Comparison of ENCODE assay signal across 15 mouse cellular contexts in the genomic region with DNA sequence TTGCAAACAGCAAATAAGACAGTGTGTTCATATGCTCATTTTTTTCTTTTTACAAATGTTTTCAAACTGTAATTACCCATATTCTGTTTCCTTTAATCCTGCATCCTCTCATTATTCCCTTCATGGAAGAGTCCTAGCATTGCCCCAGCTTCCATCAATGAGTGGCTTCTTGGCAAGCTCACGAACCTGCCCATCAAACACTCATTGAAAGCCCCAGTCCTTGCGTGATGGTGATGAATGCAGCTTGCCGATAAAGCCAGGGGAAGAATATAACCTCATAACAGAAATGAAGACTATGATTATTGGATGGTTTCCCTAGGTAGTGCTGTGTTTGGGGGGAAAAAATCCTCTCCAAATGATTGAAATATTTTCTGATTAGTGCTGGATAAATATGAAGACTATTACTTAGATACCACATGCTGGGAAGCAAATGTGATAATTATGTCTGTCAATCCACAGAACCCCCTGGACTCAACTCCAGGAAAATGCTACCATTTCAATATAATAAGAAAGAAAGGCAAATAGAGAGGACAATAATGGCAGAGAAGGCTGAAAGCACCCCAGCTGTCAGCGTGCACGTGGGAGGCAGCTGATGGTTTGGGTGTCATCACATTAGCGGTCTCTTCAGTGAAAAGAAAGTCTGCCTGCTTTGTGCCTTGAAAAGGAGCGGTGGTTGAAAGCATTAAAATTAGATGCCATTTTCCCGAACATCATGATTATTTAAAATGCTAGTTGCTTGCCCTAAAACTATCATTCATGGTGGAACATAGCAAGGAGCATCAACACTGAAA.
DNase-seq lines count a peak whose midpoint lies in the region; ATAC-seq and TF ChIP-seq lines count a peak whose summit lies in the region.
"Had no signal": no experiment of that assay in that cellular context is flagged by ENCODE, and none has a peak within 500 bp of the region (broad histone marks: within the 10 kb centered on the region; RNA-seq: fewer than 3 reads in every experiment).

No protein-coding gene starts in this region.

- no peak for TF ChIP-seq CTCF in brain, embryonic 14.5 days (IDR thresholded peaks at IDR 0.05; ENCODE audit: borderline replicate concordance, extremely low read depth, insufficient read depth, insufficient read length)

- no peak overlapping the region for H3K4me2 ChIP-seq in hindbrain, embryonic 14.5 days (replicated peaks)
- H3K4me2 ChIP-seq in hindbrain, embryonic 13.5 days = no peak overlapping the region
- H3K4me2 ChIP-seq: limb, embryonic 12.5 days had no signal

- H3K36me3 ChIP-seq in hindbrain, embryonic 14.5 days (replicated peaks; ENCODE audit: control insufficient read depth, insufficient read depth) = no peaks in the 10 kb centered on the region
- no peaks in the 10 kb centered on the region for H3K36me3 ChIP-seq in hindbrain, embryonic 13.5 days
- H3K36me3 ChIP-seq: limb, embryonic 12.5 days had no signal

- ATAC-seq in hindbrain, embryonic 14.5 days (ENCODE audit: low FRiP score) = peak; percentile 57; the same call in 1 of the 2 replicates
- ATAC-seq in hindbrain, embryonic 13.5 days (ENCODE audit: low FRiP score) = no peak
- ATAC-seq: intestine, embryonic 16.5 days; liver, postnatal 0 days had no signal

- intact Hi-C loops in left cerebral cortex, postnatal 14 days (cut with DNase I) = no loop called here

- 0 out of 2 replicates have a peak, but pooled peaks cover 4% of the 10 kb centered on the region for H3K4me1 ChIP-seq in hindbrain, embryonic 14.5 days (replicated peaks; ENCODE audit: control insufficient read depth, insufficient read depth, low read length)
- 0 out of 2 replicates have a peak, but pooled peaks cover 3% of the 10 kb centered on the region for H3K4me1 ChIP-seq in hindbrain, embryonic 13.5 days (replicated peaks)
- H3K4me1 ChIP-seq: limb, embryonic 12.5 days had no signal

- H3K27ac ChIP-seq in hindbrain, embryonic 14.5 days = no peak overlapping the region
- no peak overlapping the region for H3K27ac ChIP-seq in hindbrain, embryonic 13.5 days
- H3K27ac ChIP-seq: limb, embryonic 12.5 days had no signal

- no peak overlapping the region for H3K4me3 ChIP-seq in hindbrain, embryonic 14.5 days (replicated peaks; ENCODE audit: low read length)
- no peak overlapping the region for H3K4me3 ChIP-seq in hindbrain, embryonic 13.5 days
- H3K4me3 ChIP-seq: limb, embryonic 12.5 days had no signal

- no peaks in the 10 kb centered on the region for H3K27me3 ChIP-seq in hindbrain, embryonic 14.5 days (ENCODE audit: control insufficient read depth, insufficient read depth, low read length)
- H3K27me3 ChIP-seq in hindbrain, embryonic 13.5 days = no peaks in the 10 kb centered on the region
- H3K27me3 ChIP-seq: limb, embryonic 12.5 days had no signal

- H3K9ac ChIP-seq in hindbrain, embryonic 14.5 days = no peak overlapping the region
- no peak overlapping the region for H3K9ac ChIP-seq in hindbrain, embryonic 13.5 days
- H3K9ac ChIP-seq: limb, embryonic 12.5 days; liver, postnatal 0 days had no signal

- no peak for DNase-seq in hindbrain, embryonic 14.5 days (ENCODE audit: low spot score)
- peak; percentile 89 for DNase-seq in brain, embryonic 14.5 days (ENCODE audit: low read depth)
- DNase-seq in frontal cortex, adult 2 months (ENCODE audit: extremely low spot score in 1 of 2, low spot score in 1 of 2) = peak; percentile 2 to 29
- DNase-seq in left cerebral cortex, postnatal 14 days (ENCODE audit: low spot score in 2 of 2) = peak; percentile 7 to 12
- no peak for DNase-seq in embryo, embryonic 9.5 days (ENCODE audit: extremely low spot score)
- DNase-seq in thymus, postnatal 4 days = no peak
- DNase-seq in adrenal gland, postnatal 4 days (ENCODE audit: low spot score in 2 of 2) = no peak
- DNase-seq: adrenal gland, postnatal 25 days; cerebellum, adult 11-12 months; heart, adult 18-20 months; kidney, postnatal 10 days; liver, postnatal 0 days had no signal

- TF ChIP-seq POLR2A in brain, embryonic 14.5 days (IDR thresholded peaks at IDR 0.05; ENCODE audit: borderline replicate concordance, extremely low read depth, insufficient read depth, insufficient read length, poor library complexity, severe bottlenecking) = no peak

- H3K9me3 ChIP-seq in hindbrain, embryonic 14.5 days (ENCODE audit: control insufficient read depth, low read length) = no peaks in the 10 kb centered on the region
- no peaks in the 10 kb centered on the region for H3K9me3 ChIP-seq in hindbrain, embryonic 13.5 days
- H3K9me3 ChIP-seq: limb, embryonic 12.5 days had no signal

- 38% methylated on average over 8 of the region's 8 CpGs for WGBS in hindbrain, embryonic 14.5 days
- WGBS in hindbrain, embryonic 13.5 days = 42% methylated on average over 8 of the region's 8 CpGs

Comparison
In these comparisons a context has a peak if more than half of its experiments do, and no peak if none do; other contexts are left out.
1. DNase-seq: peak in brain, embryonic 14.5 days (single experiment), frontal cortex, adult 2 months (2 of 2) and left cerebral cortex, postnatal 14 days (2 of 2); none in hindbrain, embryonic 14.5 days (single experiment), embryo, embryonic 9.5 days (single experiment), thymus, postnatal 4 days (single experiment) and adrenal gland, postnatal 4 days (0 of 2).